In the genomic region with DNA sequence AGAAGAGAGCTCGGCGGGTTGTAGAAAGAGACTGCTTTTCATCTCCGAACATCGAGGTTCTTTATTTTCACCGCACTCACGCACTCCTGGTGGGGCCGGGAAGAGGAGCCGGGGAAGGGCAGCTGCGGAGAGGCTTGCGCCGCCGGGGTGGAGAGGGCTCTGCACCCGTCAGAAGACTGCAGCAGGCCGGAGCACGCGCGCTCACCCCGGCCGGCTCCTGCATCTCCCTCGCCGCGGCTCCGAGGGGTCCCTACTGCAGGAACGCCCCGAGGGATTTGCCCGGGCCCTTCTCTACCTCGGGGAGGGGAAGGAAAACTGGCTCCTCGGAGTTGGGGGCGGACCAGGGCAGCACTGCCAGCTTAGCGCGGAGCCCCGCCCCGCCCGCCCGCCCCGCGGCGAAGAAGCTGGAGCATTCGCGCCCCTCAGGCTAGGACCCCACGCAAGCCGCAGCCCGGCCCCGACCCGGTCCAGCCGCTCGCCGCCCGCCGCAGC, we compare ENCODE assay signal across 8 mouse cellular contexts. TPM values are rescaled to one million over a fixed set of nuclear protein-coding genes. Genes with fewer than 3 reads are reported as not detected.
DNase-seq lines count a peak whose midpoint lies in the region; ATAC-seq and TF ChIP-seq lines count a peak whose summit lies in the region.

No protein-coding gene starts in this region.

- ATAC-seq in heart, embryonic 15.5 days (replicated peaks; ENCODE audit: insufficient number of reproducible peaks, insufficient read depth, low FRiP score, low read depth) = no peak
- 0 out of 2 replicates have a peak, but pooled peaks have one; percentile 10 for ATAC-seq in embryonic facial prominence, embryonic 14.5 days (ENCODE audit: low read depth)
- peak; percentile 1; the same call in 1 of the 2 replicates for ATAC-seq in midbrain, embryonic 16.5 days

- H3K4me1 ChIP-seq in heart, embryonic 15.5 days (replicated peaks) = peaks cover 22% of the 10 kb centered on the region
- H3K4me1 ChIP-seq in bone marrow macrophage, adult 2 months (ENCODE audit: control insufficient read depth, insufficient read depth, low read length) = no peaks in the 10 kb centered on the region
- H3K4me1 ChIP-seq in embryonic facial prominence, embryonic 14.5 days (ENCODE audit: control insufficient read depth, insufficient read depth, low read length) = peaks cover 16% of the 10 kb centered on the region
- peaks cover 51% of the 10 kb centered on the region for H3K4me1 ChIP-seq in midbrain, embryonic 16.5 days (ENCODE audit: control insufficient read depth, insufficient read depth, low read length)

- H3K36me3 ChIP-seq in heart, embryonic 15.5 days = no peaks in the 10 kb centered on the region
- H3K36me3 ChIP-seq in embryonic facial prominence, embryonic 14.5 days (ENCODE audit: control insufficient read depth, insufficient read depth, low read length) = no peaks in the 10 kb centered on the region
- no peaks in the 10 kb centered on the region; the same call in 1 of the 2 replicates for H3K36me3 ChIP-seq in midbrain, embryonic 16.5 days (ENCODE audit: control insufficient read depth, insufficient read depth, low read length)

- no peak for TF ChIP-seq POLR2A in bone marrow macrophage, adult 2 months (IDR thresholded peaks at IDR 0.05; ENCODE audit: borderline replicate concordance, low read depth, low read length)

- no peak overlapping the region for H3K9ac ChIP-seq in heart, embryonic 15.5 days
- peak overlapping the region; percentile 42; the same call in 1 of the 2 replicates for H3K9ac ChIP-seq in embryonic facial prominence, embryonic 14.5 days (ENCODE audit: low read depth, low read length)
- H3K9ac ChIP-seq in midbrain, embryonic 16.5 days (ENCODE audit: low read depth, low read length) = peak overlapping the region; percentile 98

- peak overlapping the region; percentile 92 for H3K4me2 ChIP-seq in heart, embryonic 15.5 days
- H3K4me2 ChIP-seq in embryonic facial prominence, embryonic 14.5 days (ENCODE audit: low read depth, low read length) = peak overlapping the region; percentile 90
- H3K4me2 ChIP-seq in midbrain, embryonic 16.5 days (ENCODE audit: low read length) = peak overlapping the region; percentile 73

- peak overlapping the region; percentile 53 for H3K4me3 ChIP-seq in heart, embryonic 15.5 days
- peak overlapping the region; percentile 27 for H3K4me3 ChIP-seq in bone marrow macrophage, adult 2 months (ENCODE audit: insufficient read depth, low read length)
- peak overlapping the region; percentile 43 for H3K4me3 ChIP-seq in embryonic facial prominence, embryonic 14.5 days (ENCODE audit: low read depth, low read length)
- peak overlapping the region; percentile 84 for H3K4me3 ChIP-seq in midbrain, embryonic 16.5 days (ENCODE audit: low read depth, low read length)

- peaks cover 95% of the 10 kb centered on the region for H3K27me3 ChIP-seq in heart, embryonic 15.5 days
- peaks cover 79% of the 10 kb centered on the region for H3K27me3 ChIP-seq in embryonic facial prominence, embryonic 14.5 days (replicated peaks; ENCODE audit: control insufficient read depth, insufficient read depth, low read length)
- no peaks in the 10 kb centered on the region for H3K27me3 ChIP-seq in midbrain, embryonic 16.5 days (ENCODE audit: control insufficient read depth, insufficient read depth, low read depth, low read length)

- no peak for TF ChIP-seq CTCF in bone marrow macrophage, adult 2 months (IDR thresholded peaks at IDR 0.05; ENCODE audit: low read depth, low read length)

- no peak overlapping the region for H3K27ac ChIP-seq in heart, embryonic 15.5 days
- H3K27ac ChIP-seq in bone marrow macrophage, adult 2 months (ENCODE audit: insufficient read depth, low read depth, low read length) = no peak overlapping the region
- no peak overlapping the region; the same call in 1 of the 2 replicates for H3K27ac ChIP-seq in embryonic facial prominence, embryonic 14.5 days (replicated peaks; ENCODE audit: low read depth, low read length)
- H3K27ac ChIP-seq in midbrain, embryonic 16.5 days (ENCODE audit: low read length) = peak overlapping the region; percentile 99

- H3K9me3 ChIP-seq in heart, embryonic 15.5 days (replicated peaks) = no peaks in the 10 kb centered on the region
- no peaks in the 10 kb centered on the region for H3K9me3 ChIP-seq in embryonic facial prominence, embryonic 14.5 days (ENCODE audit: control insufficient read depth, low read length)
- H3K9me3 ChIP-seq in midbrain, embryonic 16.5 days (replicated peaks; ENCODE audit: control insufficient read depth, low read length, poor library complexity, severe bottlenecking) = no peaks in the 10 kb centered on the region

- no peak for DNase-seq in heart, adult 8-10 months (ENCODE audit: low spot score)
- no peak for DNase-seq in embryonic facial prominence, embryonic 14.5 days (ENCODE audit: low spot score)
- DNase-seq in layer of hippocampus, postnatal 14 days (ENCODE audit: low spot score in 2 of 2) = peak; percentile 53 to 59
- DNase-seq in urinary bladder, postnatal 25 days (ENCODE audit: low spot score) = no peak
- no peak for DNase-seq in kidney, adult 8-10 months

- under 1% methylated on average over 38 of the region's 50 CpGs for WGBS in heart, embryonic 15.5 days
- WGBS in embryonic facial prominence, embryonic 14.5 days = 0% methylated on average over 18 of the region's 50 CpGs
- 0% methylated on average over 43 of the region's 50 CpGs for WGBS in midbrain, embryonic 16.5 days

RNA-seq across cellular contexts. Expression of gene Ythdf1, which starts 27.2 kb away (rescaled TPM):
- polyA plus RNA-seq in heart, embryonic 15.5 days (2015; fragmentation: Nextera tagmentation; extraction: Ambion mirVana) = 32.9 and 42.2 TPM in 2 replicates
- total RNA-seq in heart, adult 8-10 months (2022) = 10 to 100 TPM; 28.5 to 31.4 (median 30.5) TPM
- polyA plus RNA-seq in bone marrow macrophage, adult 2 months (2012; ENCODE audit: insufficient read depth, insufficient read length, missing spikeins) = 32.4 and 34.0 TPM in 2 replicates
- polyA plus RNA-seq in embryonic facial prominence, embryonic 14.5 days (2014; fragmentation: Nextera tagmentation; extraction: Ambion mirVana) = 59.2 and 62.2 TPM in 2 replicates
- total RNA-seq in layer of hippocampus, postnatal 14 days (2021) = 10 to 100 TPM; 63.5 to 65.7 TPM
- polyA plus RNA-seq in midbrain, embryonic 16.5 days (2015; fragmentation: Nextera tagmentation; extraction: Ambion mirVana) = 38.8 and 45.2 TPM in 2 replicates

RNA-seq across cellular contexts. Expression of gene Birc7, which starts 35.2 kb away (rescaled TPM):
- 0.11 TPM in 1 of 2 replicates, not detected in the other for polyA plus RNA-seq in heart, embryonic 15.5 days (2015; fragmentation: Nextera tagmentation; extraction: Ambion mirVana)
- total RNA-seq in heart, adult 8-10 months (2022) = not detected
- not detected in 2 replicates for polyA plus RNA-seq in bone marrow macrophage, adult 2 months (2012; ENCODE audit: insufficient read depth, insufficient read length, missing spikeins)
- 0.17 TPM in 1 of 2 replicates, not detected in the other for polyA plus RNA-seq in embryonic facial prominence, embryonic 14.5 days (2014; fragmentation: Nextera tagmentation; extraction: Ambion mirVana)
- total RNA-seq in layer of hippocampus, postnatal 14 days (2021) = not detected
- polyA plus RNA-seq in midbrain, embryonic 16.5 days (2015; fragmentation: Nextera tagmentation; extraction: Ambion mirVana) = not detected in 2 replicates

Comparison
In these comparisons a context has a peak if more than half of its experiments do, and no peak if none do; other contexts are left out.
1. H3K4me3 ChIP-seq: peak in every context shown above with its lines; median percentile 84 in midbrain, embryonic 16.5 days; 53 in heart, embryonic 15.5 days; 43 in embryonic facial prominence, embryonic 14.5 days; 27 in bone marrow macrophage, adult 2 months.
2. DNase-seq: peak in layer of hippocampus, postnatal 14 days (2 of 2); none in heart, adult 8-10 months (single experiment), embryonic facial prominence, embryonic 14.5 days (single experiment), urinary bladder, postnatal 25 days (single experiment) and kidney, adult 8-10 months (0 of 2).
3. Peak in every context shown above with its lines, with median percentiles within 50 percentile points of each other: H3K4me2 ChIP-seq.